Mouse (Mus musculus) hindlimb bud, embryonic 11.5 days (tissue): ENCODE measurements around the gene Rsad2.
"Not testable (repeated sequence)": the region's sequence is repeated elsewhere in the genome, so short reads cannot be mapped to it uniquely, and the experiment has no call there.

Experiments
- DNase-seq: peaks from one replicate; pipeline ENCODE4 v3.0.0-alpha.2; 2012; ENCODE audit warnings: low read depth, low spot score; ENCODE audit errors: extremely low spot score

Gene Rsad2

DNA sequence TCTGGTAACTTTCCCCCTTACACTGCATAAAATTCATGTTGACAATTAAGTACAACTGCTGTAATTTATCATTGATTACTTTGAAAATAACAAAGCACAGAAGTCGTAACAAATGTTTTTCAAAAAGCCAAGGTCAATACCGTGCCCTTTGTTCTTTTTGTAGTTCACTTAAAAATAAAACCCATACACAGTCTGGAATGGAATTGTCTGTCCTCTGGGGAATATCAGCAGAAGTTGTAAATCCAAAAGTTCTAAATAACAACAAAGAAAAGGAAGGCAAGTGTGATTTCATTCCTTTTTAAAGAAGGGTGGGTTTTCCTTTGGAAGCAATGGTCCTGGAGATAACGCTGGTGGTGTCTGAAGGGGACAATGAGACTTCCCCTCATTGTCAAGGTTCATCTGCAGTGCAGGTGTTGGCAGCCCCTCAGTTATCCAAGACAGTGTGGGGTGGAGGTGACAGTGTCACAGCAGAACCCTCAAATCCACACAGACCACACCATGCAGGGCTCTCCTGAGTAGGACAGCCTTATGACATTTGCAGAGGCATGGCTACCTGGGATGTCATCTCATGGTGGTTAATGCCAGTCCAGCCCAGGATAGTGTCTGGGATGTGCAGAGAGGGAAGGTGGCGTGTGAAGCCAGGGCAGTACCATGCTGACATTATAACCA lies 9.7 kb downstream of the Rsad2 start:
- no peak for DNase-seq

DNA sequence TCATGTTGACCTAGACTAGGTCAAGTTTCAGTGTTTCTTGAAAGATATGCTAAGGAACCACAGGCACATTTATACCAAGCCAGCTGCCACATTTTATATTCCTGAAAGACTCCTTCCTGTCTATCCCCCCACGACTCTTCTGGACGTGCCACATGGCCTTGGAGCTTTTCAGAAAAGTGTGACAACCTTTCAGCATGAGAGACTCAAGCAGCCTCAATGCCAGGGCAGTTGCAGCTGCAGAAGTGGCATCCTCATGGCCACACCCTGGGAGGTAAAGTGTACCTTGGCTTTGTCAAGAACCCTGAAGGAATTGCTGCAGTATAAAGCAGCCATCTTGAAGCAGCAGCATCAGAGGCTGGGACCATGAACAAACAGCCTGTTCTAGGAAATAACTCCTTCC lies 11.7 kb downstream of the Rsad2 start:
- no peak for DNase-seq

DNA sequence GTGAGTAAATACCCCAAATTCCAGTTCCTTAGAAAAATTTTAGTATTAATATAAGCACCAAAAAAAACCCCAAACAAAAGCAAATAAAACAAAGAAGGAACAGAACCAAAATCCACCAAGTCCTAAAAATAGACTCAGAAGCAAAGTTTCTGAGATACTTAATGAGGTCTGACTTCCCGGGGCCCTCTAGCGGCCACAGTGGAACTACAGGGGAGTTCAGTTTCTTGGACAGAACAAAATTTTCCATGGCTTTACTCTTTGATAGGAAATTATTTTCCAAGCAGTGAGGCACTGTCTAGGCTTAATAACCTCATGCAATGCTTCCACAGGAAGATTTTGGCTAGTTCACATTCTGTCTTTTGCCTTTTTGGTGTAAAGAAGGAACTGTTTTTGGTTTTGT lies 12.2 kb downstream of the Rsad2 start:
- peak; percentile 31 for DNase-seq

- no peak for DNase-seq
These were observed 16.9 kb downstream of the Rsad2 start for GRCm38 (mm10) chr12:26439366-26439765.

- no peak for DNase-seq
These were observed 18.3 kb downstream of the Rsad2 start for GRCm38 (mm10) chr12:26437950-26438349.

GRCm38 (mm10) chr12:26436334-26436733 lies 19.9 kb downstream of the Rsad2 start:
- no peak for DNase-seq

GRCm38 (mm10) chr12:26428771-26429170 lies 27.5 kb downstream of the Rsad2 start:
- DNase-seq, result not testable (repeated sequence)

DNA sequence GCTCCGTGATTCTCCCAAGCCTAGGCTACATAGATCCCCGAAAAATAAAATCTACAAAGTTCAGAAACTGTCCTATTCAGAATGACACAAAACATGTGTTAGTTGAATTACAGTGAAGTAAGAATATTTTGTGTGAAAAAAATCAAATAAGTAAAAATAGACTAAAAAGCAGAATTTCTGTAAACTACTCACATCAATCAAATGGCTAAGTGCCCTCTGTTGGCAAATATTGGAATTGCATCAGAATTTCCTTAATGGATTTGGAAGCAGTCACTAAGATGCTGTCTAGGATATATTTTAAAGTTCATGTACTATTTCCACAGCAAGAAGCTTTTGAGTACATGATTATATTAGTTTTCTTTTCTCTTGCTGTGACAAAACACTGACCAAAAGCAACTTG lies 31.4 kb downstream of the Rsad2 start:
- peak; percentile 46 for DNase-seq

DNA sequence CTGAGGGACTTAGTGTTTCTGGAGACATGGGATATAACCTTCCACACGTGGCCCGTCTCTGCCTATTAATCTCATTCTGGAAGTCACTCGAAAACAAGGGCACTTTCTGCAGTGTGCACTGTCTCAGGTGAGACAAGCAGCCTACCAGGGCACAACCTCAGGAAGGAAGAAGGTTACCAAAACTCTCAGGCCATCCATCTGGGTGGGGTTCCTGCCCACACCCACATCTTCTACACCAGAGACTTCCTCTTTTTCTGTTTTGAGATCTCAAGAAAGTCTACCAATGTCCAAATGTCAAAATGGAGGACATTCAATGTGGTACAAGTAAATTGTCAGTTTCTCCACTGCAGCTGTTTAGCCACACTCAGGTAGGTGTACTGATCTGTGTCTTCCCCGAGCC lies 37.9 kb downstream of the Rsad2 start:
- no peak for DNase-seq

- no peak for DNase-seq
These were observed 39.5 kb downstream of the Rsad2 start for GRCm38 (mm10) chr12:26416636-26417295.

DNA sequence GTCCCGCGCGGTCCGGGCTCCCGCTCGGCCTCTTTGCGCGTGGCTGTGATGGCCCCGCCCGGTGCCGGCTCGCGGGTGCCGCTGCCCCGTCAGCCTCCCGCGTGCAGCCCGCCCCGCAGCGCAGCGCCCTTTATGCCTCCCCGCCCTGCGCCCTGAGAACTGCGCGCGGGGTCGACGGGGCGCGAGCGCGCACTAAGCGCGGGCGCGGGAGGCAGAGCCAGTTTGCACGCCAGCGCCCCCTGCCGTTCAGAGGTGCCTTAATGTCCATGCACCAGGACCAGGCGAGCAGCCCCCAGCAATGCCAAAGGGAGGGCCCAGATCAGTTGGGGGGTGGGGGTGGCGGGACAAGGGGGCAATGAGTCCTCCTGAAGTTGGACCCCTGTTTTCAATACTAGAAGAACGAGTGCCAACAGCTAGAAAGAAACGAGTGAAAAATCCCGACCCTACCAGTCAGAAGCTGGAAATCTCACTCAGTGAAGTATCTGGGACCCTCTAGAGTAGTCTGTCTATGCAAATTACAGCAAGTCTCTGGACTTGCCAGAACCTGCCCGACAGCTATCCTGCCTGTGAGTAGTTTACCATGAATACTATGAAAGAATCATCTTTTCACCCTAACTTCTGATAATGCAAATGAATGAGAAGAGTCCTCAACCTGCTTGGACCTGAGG lies 41.0 kb downstream of the Rsad2 start, which contains the start of gene Rnf144a:
Gene Rnf144a (minus strand): TSS at position 151 of the 668 bp plus-strand sequence.
- no peak for DNase-seq

DNA sequence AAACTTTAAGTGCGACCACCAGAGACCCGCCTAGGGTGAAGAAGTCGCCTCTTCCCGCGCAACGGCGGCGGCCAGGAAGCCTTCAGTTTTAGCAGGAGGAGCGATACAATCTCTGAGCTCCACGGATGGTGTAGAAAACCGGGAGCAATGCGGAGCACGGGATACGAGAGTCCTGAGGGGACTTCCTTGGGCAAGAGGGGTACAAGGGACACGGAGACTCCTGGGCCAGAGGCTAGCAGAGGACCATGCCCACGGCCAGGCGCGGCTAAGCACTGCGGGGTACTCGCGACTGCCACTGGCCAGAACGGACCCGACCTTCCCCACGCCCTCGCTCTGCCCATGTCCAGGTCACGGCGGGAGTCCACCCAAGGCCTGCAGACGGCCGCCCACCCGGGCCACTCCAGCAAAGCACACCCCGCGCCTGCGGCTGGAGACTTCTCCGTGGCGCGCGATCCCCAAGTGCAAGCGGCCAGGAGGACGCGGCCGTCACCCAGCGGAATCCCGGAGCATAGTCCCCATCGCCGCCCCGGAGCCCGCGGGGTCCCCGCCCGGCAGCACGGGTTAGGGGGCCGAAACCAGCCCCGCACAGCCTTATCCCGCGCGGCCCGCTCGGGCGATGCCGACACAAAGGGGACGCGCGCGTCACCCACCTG lies 41.7 kb downstream of the Rsad2 start:
- no peak for DNase-seq

DNA sequence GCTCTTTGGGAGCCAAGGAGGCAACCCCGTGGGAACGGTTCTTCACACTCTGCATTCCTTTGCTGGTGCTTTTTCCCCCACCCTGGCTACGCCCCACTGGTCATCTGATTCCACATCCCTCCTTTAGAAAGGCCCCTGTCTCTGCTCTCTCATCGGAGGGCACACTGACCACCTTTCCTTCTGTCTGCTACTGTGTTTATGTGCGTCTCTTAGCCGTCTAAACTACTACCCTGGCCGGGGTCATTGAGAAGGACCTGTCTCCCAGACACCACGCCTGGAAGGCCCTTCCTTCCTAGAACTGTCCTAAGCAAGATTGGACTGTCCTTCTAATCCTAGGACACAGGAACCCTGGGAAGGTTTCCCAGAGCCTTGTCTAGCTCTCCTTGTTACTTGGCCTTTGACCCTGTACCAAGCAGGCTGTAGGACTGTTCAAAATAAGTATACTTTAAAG lies 42.3 kb downstream of the Rsad2 start:
- no peak for DNase-seq

GRCm38 (mm10) chr12:26412802-26413201 lies 43.5 kb downstream of the Rsad2 start:
- DNase-seq, result no peak

- DNase-seq, result no peak
These were observed 44.3 kb downstream of the Rsad2 start for GRCm38 (mm10) chr12:26411841-26412450.

GRCm38 (mm10) chr12:26410443-26410842 lies 45.8 kb downstream of the Rsad2 start:
- no peak for DNase-seq

DNA sequence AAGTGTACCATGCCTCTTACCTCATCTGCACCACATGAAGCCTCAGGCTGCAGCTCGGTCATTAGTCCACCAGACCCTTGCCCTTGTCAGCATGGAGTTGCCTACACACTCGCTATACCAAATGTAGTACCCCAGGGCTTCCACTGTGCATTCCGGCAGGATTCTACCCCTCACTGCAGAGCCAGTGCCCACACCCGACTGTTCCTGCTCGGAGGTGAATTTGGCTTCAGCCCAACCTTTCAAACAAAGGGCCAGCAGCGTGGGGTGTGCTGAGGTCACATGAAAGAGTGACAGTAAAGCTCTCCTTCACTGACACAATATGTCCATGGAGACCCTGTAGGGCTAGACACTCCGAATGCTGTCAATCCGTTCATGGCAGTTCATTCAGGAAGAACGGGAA lies 47.5 kb downstream of the Rsad2 start:
- no peak for DNase-seq

DNA sequence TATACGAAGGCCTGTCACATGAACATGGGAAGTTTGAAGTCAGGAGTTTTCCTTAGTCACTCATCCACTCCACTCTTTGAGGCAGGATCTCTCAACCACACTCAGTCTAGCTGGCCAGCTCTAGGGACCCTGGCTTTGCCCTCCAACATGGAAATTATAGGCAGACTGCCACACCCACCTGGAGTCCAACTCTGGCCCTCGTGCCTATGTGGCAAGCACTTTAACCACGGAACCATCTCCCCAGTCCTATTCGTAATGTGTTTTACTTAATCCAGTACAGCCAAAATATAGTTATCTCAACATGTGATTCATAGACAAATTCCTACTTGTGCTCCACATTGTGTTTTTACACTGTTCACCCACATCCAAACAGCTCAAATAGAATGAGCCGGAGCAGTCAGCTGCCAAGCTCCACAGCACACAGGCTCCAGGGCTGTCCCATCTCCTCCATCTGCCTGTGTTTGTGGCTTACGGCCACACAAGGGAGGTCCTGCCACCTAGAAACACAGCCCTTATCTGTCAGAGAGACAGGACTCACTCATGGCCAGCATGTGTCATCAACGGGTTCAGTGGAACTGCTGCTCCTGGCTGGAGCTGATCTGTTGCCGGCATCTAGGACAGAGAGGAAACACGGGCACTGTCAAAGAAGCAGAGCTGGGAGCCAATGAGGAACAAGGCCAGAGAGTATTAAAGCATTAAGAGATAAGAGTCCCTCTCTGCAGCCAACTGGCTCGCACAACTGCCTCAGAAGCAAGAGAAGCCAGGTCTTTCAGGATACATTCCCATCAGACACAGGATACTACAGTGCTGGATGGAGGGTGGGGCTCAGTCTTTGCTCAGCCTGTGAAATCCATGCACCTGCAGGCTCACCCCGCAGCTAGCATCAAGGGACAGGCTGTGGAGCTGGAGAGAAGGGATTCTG lies 51.2 kb downstream of the Rsad2 start:
- no peak for DNase-seq

GRCm38 (mm10) chr12:26403372-26404125 lies 52.7 kb downstream of the Rsad2 start:
- DNase-seq, result no peak
